Mouse (Mus musculus): ENCODE data around the gene Tmem131l. TPM values are rescaled to one million over a fixed set of nuclear protein-coding genes. Genes with fewer than 3 reads are reported as not detected.
A peak's percentile ranks its signal among the peaks of the same experiment; 100 is the strongest.

Tmem131l gene
- polyA plus RNA-seq, 1 experiment from 2014 or later: 15.5 TPM

DNA sequence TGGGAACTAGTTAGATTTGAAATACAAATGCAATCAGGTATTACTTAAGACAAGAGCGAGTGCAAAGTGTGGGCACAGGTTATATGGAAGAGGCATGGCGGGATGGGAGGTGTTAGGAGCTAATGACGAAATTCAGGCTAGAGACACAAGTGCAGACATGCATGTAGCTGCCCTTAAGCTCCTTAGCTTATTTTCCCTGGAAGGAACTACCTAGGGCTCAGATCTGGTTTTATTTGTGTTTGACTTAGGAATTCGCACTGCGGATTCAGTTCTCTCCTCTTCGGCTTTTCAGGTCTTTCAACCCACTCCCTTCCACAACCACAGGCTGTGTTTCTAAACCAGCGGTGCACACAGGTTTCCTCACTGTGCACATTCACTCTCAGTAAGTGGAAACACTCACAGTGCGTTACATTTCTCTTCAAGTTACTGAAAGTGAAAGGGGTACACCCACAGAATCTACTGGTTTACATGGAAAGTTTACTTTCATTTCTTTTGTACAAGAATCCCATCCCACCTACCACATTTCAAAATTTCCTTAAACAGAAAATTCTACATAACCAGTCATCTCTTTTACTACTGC lies 52.4 kb downstream of the Tmem131l start:
- ATAC-seq (ENCODE audit: low FRiP score, low TSS enrichment) (no peak), DNase-seq (ENCODE audit: low spot score) (no peak)
- TF ChIP-seq CTCF (IDR thresholded peaks at IDR 0.05; ENCODE audit: low read depth): no peak
- Histone ChIP-seq H3K4me2 (replicated peaks; ENCODE audit: low read depth) (0 out of 2 replicates have a peak overlapping the region, but pooled peaks have one; percentile 1), H3K4me3 (ENCODE audit: low read depth, low read length) (no peak overlapping the region), H3K27ac (replicated peaks) (no peak overlapping the region), H3K27me3 (ENCODE audit: control insufficient read depth, insufficient read depth, low read length) (no peaks in the 10 kb centered on the region), H3K4me1 (replicated peaks; ENCODE audit: control insufficient read depth, insufficient read depth) (peaks cover 5% of the 10 kb centered on the region), H3K9ac (ENCODE audit: low read length) (no peak overlapping the region), H3K9me3 (ENCODE audit: control insufficient read depth, low read length) (no peaks in the 10 kb centered on the region), H3K36me3 (ENCODE audit: control insufficient read depth, insufficient read depth, low read length) (no peaks in the 10 kb centered on the region)
- WGBS: 55% methylated on average over 8 of the region's 8 CpGs

GRCm38 (mm10) chr3:83986740-83987139 lies 53.2 kb downstream of the Tmem131l start:
- H3K27me3 ChIP-seq (ENCODE audit: control insufficient read depth, insufficient read depth, low read length): no peaks in the 10 kb centered on the region
- H3K4me1 ChIP-seq (replicated peaks; ENCODE audit: control insufficient read depth, insufficient read depth): peaks cover 5% of the 10 kb centered on the region
- H3K4me3 ChIP-seq (ENCODE audit: low read depth, low read length): no peak overlapping the region
- DNase-seq (ENCODE audit: low spot score) (no peak), ATAC-seq (ENCODE audit: low FRiP score, low TSS enrichment) (no peak)
- no peak overlapping the region for H3K9ac ChIP-seq (ENCODE audit: low read length)
- no peaks in the 10 kb centered on the region for H3K9me3 ChIP-seq (ENCODE audit: control insufficient read depth, low read length)
- H3K27ac ChIP-seq (replicated peaks): no peak overlapping the region
- no peak overlapping the region for H3K4me2 ChIP-seq (replicated peaks; ENCODE audit: low read depth)
- H3K36me3 ChIP-seq (ENCODE audit: control insufficient read depth, insufficient read depth, low read length): no peaks in the 10 kb centered on the region
- whole genome bisulfite sequencing: 64% methylated on average over 3 of the region's 3 CpGs
- TF ChIP-seq EP300 (optimal IDR thresholded peaks at IDR 0.05) (no peak), CTCF (IDR thresholded peaks at IDR 0.05; ENCODE audit: low read depth) (no peak)

- H3K27me3 ChIP-seq (ENCODE audit: control insufficient read depth, insufficient read depth, low read length): no peaks in the 10 kb centered on the region
- peaks cover 5% of the 10 kb centered on the region for H3K4me1 ChIP-seq (replicated peaks; ENCODE audit: control insufficient read depth, insufficient read depth)
- WGBS: 67% methylated on average over 6 of the region's 6 CpGs
- no peak overlapping the region for H3K4me3 ChIP-seq (ENCODE audit: low read depth, low read length)
- no peaks in the 10 kb centered on the region for H3K9me3 ChIP-seq (ENCODE audit: control insufficient read depth, low read length)
- H3K27ac ChIP-seq (replicated peaks): no peak overlapping the region
- H3K9ac ChIP-seq (ENCODE audit: low read length): no peak overlapping the region
- no peak for DNase-seq (ENCODE audit: low spot score)
- no peak overlapping the region for H3K4me2 ChIP-seq (replicated peaks; ENCODE audit: low read depth)
- TF ChIP-seq CTCF (IDR thresholded peaks at IDR 0.05; ENCODE audit: low read depth) (no peak), EP300 (optimal IDR thresholded peaks at IDR 0.05) (no peak)
- H3K36me3 ChIP-seq (ENCODE audit: control insufficient read depth, insufficient read depth, low read length): no peaks in the 10 kb centered on the region
- ATAC-seq (ENCODE audit: low FRiP score, low TSS enrichment): no peak
These were observed 54.5 kb downstream of the Tmem131l start for GRCm38 (mm10) chr3:83985426-83985825.

DNA sequence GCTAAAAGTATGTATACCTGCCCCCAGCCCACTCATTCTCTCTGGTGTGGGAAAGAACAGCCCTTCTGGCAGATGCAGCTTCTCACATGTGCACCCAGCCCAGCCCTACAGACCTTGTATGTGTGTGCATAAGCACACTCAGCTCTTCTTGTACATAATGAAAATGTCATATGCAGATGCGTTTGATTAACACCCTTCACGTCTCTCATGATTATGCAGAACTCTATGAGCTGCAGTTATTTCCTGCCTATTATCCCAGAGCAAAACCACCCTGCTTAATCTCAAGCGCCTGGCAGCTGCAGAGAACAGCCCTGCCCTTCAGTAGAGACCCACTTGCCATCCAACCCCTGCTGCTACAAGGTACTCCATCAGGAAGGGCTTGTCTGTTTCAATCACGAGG lies 55.6 kb downstream of the Tmem131l start:
- Histone ChIP-seq H3K4me2 (replicated peaks; ENCODE audit: low read depth) (no peak overlapping the region), H3K36me3 (ENCODE audit: control insufficient read depth, insufficient read depth, low read length) (no peaks in the 10 kb centered on the region), H3K4me3 (ENCODE audit: low read depth, low read length) (no peak overlapping the region), H3K27me3 (ENCODE audit: control insufficient read depth, insufficient read depth, low read length) (no peaks in the 10 kb centered on the region), H3K4me1 (replicated peaks; ENCODE audit: control insufficient read depth, insufficient read depth) (peaks cover 8% of the 10 kb centered on the region), H3K9me3 (ENCODE audit: control insufficient read depth, low read length) (no peaks in the 10 kb centered on the region), H3K27ac (replicated peaks) (no peak overlapping the region; the same call in 1 of the 2 replicates), H3K9ac (ENCODE audit: low read length) (no peak overlapping the region)
- TF ChIP-seq CTCF (IDR thresholded peaks at IDR 0.05; ENCODE audit: low read depth): no peak
- TF ChIP-seq EP300 (optimal IDR thresholded peaks at IDR 0.05): no peak
- WGBS: 44% methylated on average over 4 of the region's 4 CpGs
- DNase-seq (ENCODE audit: low spot score) (no peak), ATAC-seq (ENCODE audit: low FRiP score, low TSS enrichment) (no peak)

- H3K27me3 ChIP-seq (ENCODE audit: control insufficient read depth, insufficient read depth, low read length): no peaks in the 10 kb centered on the region
- no peaks in the 10 kb centered on the region for H3K9me3 ChIP-seq (ENCODE audit: control insufficient read depth, low read length)
- no peak overlapping the region for H3K4me3 ChIP-seq (ENCODE audit: low read depth, low read length)
- H3K27ac ChIP-seq (replicated peaks): no peak overlapping the region
- H3K36me3 ChIP-seq (ENCODE audit: control insufficient read depth, insufficient read depth, low read length): no peaks in the 10 kb centered on the region
- H3K4me2 ChIP-seq (replicated peaks; ENCODE audit: low read depth): no peak overlapping the region
- ATAC-seq (ENCODE audit: low FRiP score, low TSS enrichment) (no peak), DNase-seq (ENCODE audit: low spot score) (no peak)
- no peak overlapping the region for H3K9ac ChIP-seq (ENCODE audit: low read length)
- peaks cover 2% of the 10 kb centered on the region for H3K4me1 ChIP-seq (replicated peaks; ENCODE audit: control insufficient read depth, insufficient read depth)
- TF ChIP-seq EP300 (optimal IDR thresholded peaks at IDR 0.05): no peak
- TF ChIP-seq CTCF (IDR thresholded peaks at IDR 0.05; ENCODE audit: low read depth): no peak
- 61% methylated on average over 4 of the region's 4 CpGs for WGBS
These were observed 57.2 kb downstream of the Tmem131l start for GRCm38 (mm10) chr3:83982821-83983220.

DNA sequence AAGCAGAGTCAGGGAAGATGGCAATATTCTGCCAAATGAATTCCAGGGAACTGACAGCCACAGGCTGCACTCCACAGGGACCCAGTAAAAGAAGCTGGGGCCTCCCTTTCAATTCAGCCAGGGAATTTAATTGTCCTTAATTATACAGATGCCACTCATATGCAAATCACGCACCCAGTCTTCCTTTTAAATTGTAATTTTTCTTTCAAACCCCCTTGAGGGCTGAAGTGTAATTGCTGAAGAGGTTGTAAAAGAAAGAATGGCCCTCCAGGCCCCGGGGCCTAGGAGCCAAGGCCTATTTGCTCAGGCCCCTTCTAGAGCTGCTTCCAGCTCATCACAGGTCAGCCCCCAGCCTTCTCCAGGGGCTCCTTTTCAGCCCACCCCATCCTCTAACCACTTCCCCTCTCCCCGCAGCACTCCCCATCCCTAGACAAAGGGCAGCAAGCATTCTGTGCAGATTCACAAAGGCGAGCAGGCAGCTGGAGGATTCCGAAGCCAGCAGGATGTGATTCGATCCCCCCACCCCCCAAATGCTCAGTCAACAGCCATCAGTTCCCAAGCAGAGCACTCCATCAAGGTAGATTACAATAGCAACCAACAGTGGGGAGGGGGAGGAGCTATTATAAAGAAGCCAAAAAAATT lies 59.6 kb downstream of the Tmem131l start:
- H3K27ac ChIP-seq (replicated peaks): no peak overlapping the region
- WGBS: 46% methylated on average over 6 of the region's 6 CpGs

More for the DNA sequence above, 59.6 kb downstream of the Tmem131l start:
- H3K36me3 ChIP-seq (ENCODE audit: control insufficient read depth, insufficient read depth, low read length): no peaks in the 10 kb centered on the region
- no peak overlapping the region for H3K4me3 ChIP-seq (ENCODE audit: low read depth, low read length)
- ATAC-seq (ENCODE audit: low FRiP score, low TSS enrichment): no peak
- peaks cover 2% of the 10 kb centered on the region for H3K4me1 ChIP-seq (replicated peaks; ENCODE audit: control insufficient read depth, insufficient read depth)
- DNase-seq (ENCODE audit: low spot score): no peak
- no peak overlapping the region for H3K9ac ChIP-seq (ENCODE audit: low read length)
- no peak overlapping the region for H3K4me2 ChIP-seq (replicated peaks; ENCODE audit: low read depth)
- no peak for TF ChIP-seq CTCF (IDR thresholded peaks at IDR 0.05; ENCODE audit: low read depth)
- TF ChIP-seq EP300 (optimal IDR thresholded peaks at IDR 0.05): no peak
- H3K9me3 ChIP-seq (ENCODE audit: control insufficient read depth, low read length): no peaks in the 10 kb centered on the region
- no peaks in the 10 kb centered on the region for H3K27me3 ChIP-seq (ENCODE audit: control insufficient read depth, insufficient read depth, low read length)

Measured in stomach, postnatal 0 days (tissue).